Mouse (Mus musculus): Measurements from ENCODE around the gene Myo1b.
"Not testable (repeated sequence)": the region's sequence is repeated elsewhere in the genome, so short reads cannot be mapped to it uniquely, and the experiment has no call there.

Myo1b gene

GRCm38 (mm10) chr1:51895961-51896360, 19.9 kb downstream of the Myo1b start:
- DNase-seq (ENCODE audit: low spot score in 2 of 2), result no peak

- no peak for DNase-seq (ENCODE audit: low spot score in 2 of 2)
Observed at GRCm38 (mm10) chr1:51894721-51895120, 21.1 kb downstream of the Myo1b start.

- DNase-seq (ENCODE audit: low spot score in 2 of 2), result no peak
Observed at GRCm38 (mm10) chr1:51893521-51894355, 22.1 kb downstream of the Myo1b start.

- no peak for DNase-seq (ENCODE audit: low spot score in 2 of 2)
Observed at GRCm38 (mm10) chr1:51892005-51892404, 23.9 kb downstream of the Myo1b start.

- DNase-seq (ENCODE audit: low spot score in 2 of 2), result no peak
Observed at GRCm38 (mm10) chr1:51888046-51888813, 27.6 kb downstream of the Myo1b start.

- no peak for DNase-seq (ENCODE audit: low spot score in 2 of 2)
Observed at GRCm38 (mm10) chr1:51885356-51885983, 30.4 kb downstream of the Myo1b start.

- no peak for DNase-seq (ENCODE audit: low spot score in 2 of 2)
Observed at GRCm38 (mm10) chr1:51883211-51883610, 32.7 kb downstream of the Myo1b start.

- DNase-seq (ENCODE audit: low spot score in 2 of 2), result no peak
Observed at GRCm38 (mm10) chr1:51882752-51883151, 33.1 kb downstream of the Myo1b start.

- DNase-seq (ENCODE audit: low spot score in 2 of 2), result no peak
Observed at GRCm38 (mm10) chr1:51879927-51880814, 35.7 kb downstream of the Myo1b start.

GRCm38 (mm10) chr1:51879333-51879770, 36.5 kb downstream of the Myo1b start:
- DNase-seq (ENCODE audit: low spot score in 2 of 2), result no peak

- DNase-seq (ENCODE audit: low spot score in 2 of 2), result peak; percentile 41 to 54
Observed at GRCm38 (mm10) chr1:51875462-51876225, 40.2 kb downstream of the Myo1b start.

- no peak for DNase-seq (ENCODE audit: low spot score in 2 of 2)
Observed at GRCm38 (mm10) chr1:51872493-51873261, 43.2 kb downstream of the Myo1b start.

- DNase-seq (ENCODE audit: low spot score in 2 of 2), result not testable (repeated sequence)
Observed at GRCm38 (mm10) chr1:51871234-51871633, 44.6 kb downstream of the Myo1b start.

- no peak for DNase-seq (ENCODE audit: low spot score in 2 of 2)
Observed at GRCm38 (mm10) chr1:51862828-51863421, 52.9 kb downstream of the Myo1b start.

GRCm38 (mm10) chr1:51860837-51861236, 55.0 kb downstream of the Myo1b start:
- peak; percentile 52 to 70 for DNase-seq (ENCODE audit: low spot score in 2 of 2)

- no peak for DNase-seq (ENCODE audit: low spot score in 2 of 2)
Observed at GRCm38 (mm10) chr1:51856946-51857345, 58.9 kb downstream of the Myo1b start.

- no peak for DNase-seq (ENCODE audit: low spot score in 2 of 2)
Observed at GRCm38 (mm10) chr1:51856245-51856915, 59.5 kb downstream of the Myo1b start.

GRCm38 (mm10) chr1:51855541-51856244, 60.2 kb downstream of the Myo1b start:
- DNase-seq (ENCODE audit: low spot score in 2 of 2), result no peak
